Mouse (Mus musculus) G1E (cell line): ENCODE measurements around the gene Kpna7. TPM values are rescaled to one million over a fixed set of nuclear protein-coding genes. Genes with fewer than 3 reads are reported as not detected.

Experiments used
- ATAC-seq: 2 replicates; pipeline ENCODE4 v1.8.0; 2016; ENCODE audit warnings: mild to moderate bottlenecking; ENCODE audit not compliant: insufficient number of reproducible peaks, poor library complexity, low FRiP score, severe bottlenecking; ENCODE audit errors: extremely low read depth
- DNase-seq: peaks from one replicate; pipeline ENCODE4 v3.0.0; 2012; ENCODE audit warnings: low spot score
- H3K27me3 ChIP-seq: 2 replicates; pipeline ENCODE4 v1.6.1; 2012; ENCODE audit warnings: mild to moderate bottlenecking, low read length, inconsistent platforms; ENCODE audit not compliant: insufficient read depth
- H3K36me3 ChIP-seq: replicated peaks from 2 replicates; pipeline ENCODE3; 2012; ENCODE audit warnings: mild to moderate bottlenecking, inconsistent platforms
- H3K4me1 ChIP-seq: 2 replicates; pipeline ENCODE4 v1.6.1; 2012; ENCODE audit warnings: low read depth, low read length, inconsistent platforms, mixed read lengths; ENCODE audit not compliant: insufficient read depth
- H3K4me3 ChIP-seq: 2 replicates; pipeline ENCODE4 v1.5.1; 2012; ENCODE audit warnings: low read depth, mild to moderate bottlenecking, inconsistent platforms, low read length, moderate library complexity, mixed read lengths
- H3K9me3 ChIP-seq: replicated peaks from 2 replicates; pipeline ENCODE4 v1.6.1; 2012; ENCODE audit warnings: inconsistent platforms
- CTCF ChIP-seq: IDR thresholded peaks from 2 replicates; pipeline ENCODE4 v1.5.1; 2012; ENCODE audit warnings: low read depth, low read length, inconsistent platforms, mixed read lengths
- GATA1 ChIP-seq: IDR thresholded peaks from 2 replicates; pipeline ENCODE4 v1.6.1; 2012; ENCODE audit warnings: borderline replicate concordance, low read length, inconsistent platforms, mixed read lengths
- GATA2 ChIP-seq: IDR thresholded peaks from 2 replicates; pipeline ENCODE4 v1.6.1; 2012; ENCODE audit warnings: low read depth, low read length, inconsistent platforms, borderline replicate concordance
- POLR2AphosphoS5 ChIP-seq: IDR thresholded peaks from 2 replicates; pipeline ENCODE4 v1.6.1; 2012; ENCODE audit warnings: low read depth, low read length, inconsistent platforms; ENCODE audit not compliant: insufficient replicate concordance
- TAL1 ChIP-seq: conservative IDR thresholded peaks from 2 replicates; pipeline ENCODE4 v1.6.1; 2012; ENCODE audit warnings: low read depth, low read length, inconsistent platforms, mixed read lengths
- polyA plus RNA-seq: library from polyadenylated mRNA; stranded (reverse); fragments of >175 nt; gene quantifications from 2 replicates; pipeline ENCODE4 v1.2.3, GENCODE M21; 2012
- total RNA-seq, 2 experiments: library from RNA; stranded (forward) in 1 of 2; stranded (reverse) in 1 of 2; fragments of 200-1000 nt in 1 of 2; fragments of >200 nt in 1 of 2; fragmentation: Nextera tagmentation in 1 of 2; gene quantifications; 2 replicates each; pipeline ENCODE4 v1.2.3; 2014 to 2017

Gene Kpna7
- total and polyA plus RNA-seq, 3 experiments, result not detected

DNA sequence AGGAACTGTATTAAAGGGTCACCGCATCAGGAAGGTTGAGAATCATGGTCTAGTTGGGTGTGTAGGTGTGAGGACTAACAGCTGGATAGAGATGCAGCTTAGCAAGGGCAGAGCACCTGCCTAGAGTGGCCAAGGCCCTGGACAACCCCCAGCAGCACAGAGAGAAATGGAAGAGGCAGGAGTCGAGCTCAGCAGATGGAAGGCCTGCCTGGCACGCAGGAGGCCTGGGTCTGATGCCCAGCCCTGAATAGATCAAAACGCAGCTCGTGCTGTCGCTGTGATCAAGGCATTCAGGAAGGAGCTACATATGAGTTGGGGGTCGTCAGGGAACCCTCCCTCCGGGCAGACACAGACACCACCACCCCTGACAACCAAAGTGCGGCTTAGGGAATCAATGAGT lies 125.6 kb downstream of the Kpna7 start:
- H3K4me1 ChIP-seq, result no peaks in the 10 kb centered on the region
- no peak overlapping the region for H3K4me3 ChIP-seq
- no peaks in the 10 kb centered on the region for H3K36me3 ChIP-seq
- H3K9me3 ChIP-seq, result no peaks in the 10 kb centered on the region
- no peak for ATAC-seq
- DNase-seq, result no peak
- H3K27me3 ChIP-seq, result peaks cover 6% of the 10 kb centered on the region; the same call in 1 of the 2 replicates
- TF ChIP-seq GATA1, result no peak
- no peak for TF ChIP-seq TAL1
- no peak for TF ChIP-seq GATA2
- TF ChIP-seq CTCF, result no peak
- no peak for TF ChIP-seq POLR2AphosphoS5

DNA sequence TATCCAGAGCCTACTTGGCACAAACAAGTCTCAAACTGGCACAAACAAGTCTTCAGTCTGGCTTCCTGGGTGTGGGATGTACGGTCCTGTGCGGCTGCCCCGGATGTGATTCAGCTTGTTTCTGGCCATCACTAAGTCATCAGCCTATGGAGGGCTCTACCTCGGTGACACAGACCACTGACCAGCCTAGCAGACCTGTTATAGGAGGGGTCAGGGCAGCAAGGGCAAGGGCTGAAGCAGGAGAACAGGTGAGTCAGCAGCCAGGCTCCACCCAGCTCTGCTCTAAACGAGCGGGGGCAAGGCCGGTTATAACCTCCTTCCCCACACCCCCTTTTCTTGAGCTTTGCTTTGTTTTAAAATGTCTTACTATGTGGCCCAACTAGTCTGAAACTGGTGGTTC lies 129.4 kb downstream of the Kpna7 start:
- TF ChIP-seq CTCF (no peak), GATA1 (no peak), POLR2AphosphoS5 (no peak), GATA2 (no peak), TAL1 (no peak)
- Histone ChIP-seq H3K4me3 (no peak overlapping the region), H3K36me3 (no peaks in the 10 kb centered on the region), H3K4me1 (no peaks in the 10 kb centered on the region), H3K27me3 (peaks cover 6% of the 10 kb centered on the region; the same call in 1 of the 2 replicates), H3K9me3 (no peaks in the 10 kb centered on the region)
- DNase-seq (no peak), ATAC-seq (no peak)

DNA sequence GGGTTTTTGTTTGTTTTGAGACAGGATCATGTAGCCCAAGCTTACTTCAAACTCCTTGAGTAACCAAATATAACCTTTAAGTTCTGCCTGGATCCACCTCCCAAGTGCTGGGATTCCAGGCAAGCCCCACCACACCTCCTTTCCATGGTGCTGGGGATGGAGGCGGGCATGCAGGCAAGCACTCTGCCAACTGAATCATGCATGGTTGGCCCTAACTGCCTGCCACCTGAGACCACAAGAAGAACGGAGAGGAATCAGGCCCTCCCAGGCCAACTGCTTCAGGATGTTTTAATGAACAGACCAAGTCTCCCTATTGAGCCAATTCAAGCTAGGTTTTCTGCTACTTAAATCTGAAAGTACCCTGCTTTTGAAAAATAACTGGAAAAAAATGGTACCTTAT lies 131.2 kb downstream of the Kpna7 start:
- TF ChIP-seq GATA2, result no peak
- no peak for TF ChIP-seq TAL1
- TF ChIP-seq CTCF, result no peak
- no peak for TF ChIP-seq GATA1
- no peak for TF ChIP-seq POLR2AphosphoS5
- Histone ChIP-seq H3K27me3 (peaks cover 6% of the 10 kb centered on the region; the same call in 1 of the 2 replicates), H3K4me1 (no peaks in the 10 kb centered on the region), H3K4me3 (no peak overlapping the region), H3K36me3 (no peaks in the 10 kb centered on the region), H3K9me3 (no peaks in the 10 kb centered on the region)
- DNase-seq (no peak), ATAC-seq (no peak)

DNA sequence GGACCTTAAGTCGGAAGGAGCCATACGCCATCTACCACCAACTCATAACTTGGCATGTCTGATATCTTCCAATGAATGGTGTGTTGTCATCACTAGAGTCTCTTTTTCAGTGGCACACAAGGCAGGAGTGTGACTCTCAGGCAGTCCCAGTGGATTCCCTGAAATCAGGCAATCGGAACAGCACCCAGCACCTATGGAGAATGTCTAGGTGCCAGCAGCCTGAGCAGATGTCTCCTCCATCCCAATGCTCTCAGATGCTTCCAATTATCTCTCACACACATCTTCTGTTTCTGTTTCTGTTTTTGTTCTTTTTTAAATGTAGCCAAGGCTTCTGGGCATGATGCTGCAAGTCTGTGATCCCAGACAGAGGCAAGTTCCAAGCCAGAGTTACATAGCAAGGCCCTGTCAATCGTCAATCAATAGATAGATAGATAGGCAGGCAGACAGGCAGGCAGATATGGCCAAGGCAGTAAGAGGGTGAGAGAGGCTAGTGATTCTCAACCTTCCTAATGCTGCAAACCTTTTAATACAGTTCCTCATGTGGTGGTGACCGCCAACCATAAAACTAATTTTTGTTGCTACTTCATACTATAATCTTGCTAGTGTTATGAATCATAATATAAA lies 133.3 kb downstream of the Kpna7 start:
- Histone ChIP-seq H3K4me1 (no peaks in the 10 kb centered on the region), H3K36me3 (no peaks in the 10 kb centered on the region)
- no peak for ATAC-seq

DNA sequence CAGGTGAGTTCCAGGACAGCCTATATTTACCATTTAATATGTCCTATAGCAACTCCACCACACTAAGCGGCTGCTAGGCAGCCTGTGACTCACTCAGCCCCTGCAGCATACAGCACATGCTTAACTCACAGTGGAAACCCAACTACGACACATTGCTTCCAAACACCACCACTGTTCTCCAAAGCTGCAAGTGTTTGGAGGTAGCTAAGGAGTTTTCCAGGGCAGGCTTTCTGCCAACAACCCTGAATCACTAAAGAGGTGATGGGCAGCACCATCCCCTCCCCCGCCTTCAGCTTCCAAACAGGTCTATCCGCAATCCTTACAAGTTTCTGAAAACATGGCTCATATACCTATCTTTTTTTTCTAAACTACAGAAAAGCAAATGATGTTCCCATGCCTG lies 134.0 kb downstream of the Kpna7 start:
- ATAC-seq, result no peak
- H3K9me3 ChIP-seq, result no peaks in the 10 kb centered on the region
- no peaks in the 10 kb centered on the region for H3K4me1 ChIP-seq
- no peak overlapping the region for H3K4me3 ChIP-seq
- H3K27me3 ChIP-seq, result peaks cover 6% of the 10 kb centered on the region; the same call in 1 of the 2 replicates
- TF ChIP-seq GATA1, result no peak
- no peak for TF ChIP-seq TAL1
- no peak for TF ChIP-seq GATA2
- DNase-seq, result no peak
- no peaks in the 10 kb centered on the region for H3K36me3 ChIP-seq

More for the DNA sequence above, 133.3 kb downstream of the Kpna7 start:
- peaks cover 6% of the 10 kb centered on the region; the same call in 1 of the 2 replicates for H3K27me3 ChIP-seq
- H3K9me3 ChIP-seq, result no peaks in the 10 kb centered on the region
- no peak overlapping the region for H3K4me3 ChIP-seq
- no peak for TF ChIP-seq POLR2AphosphoS5
- no peak for TF ChIP-seq CTCF
- TF ChIP-seq GATA2, result no peak
- TF ChIP-seq GATA1, result no peak
- no peak for TF ChIP-seq TAL1
- DNase-seq, result no peak

DNA sequence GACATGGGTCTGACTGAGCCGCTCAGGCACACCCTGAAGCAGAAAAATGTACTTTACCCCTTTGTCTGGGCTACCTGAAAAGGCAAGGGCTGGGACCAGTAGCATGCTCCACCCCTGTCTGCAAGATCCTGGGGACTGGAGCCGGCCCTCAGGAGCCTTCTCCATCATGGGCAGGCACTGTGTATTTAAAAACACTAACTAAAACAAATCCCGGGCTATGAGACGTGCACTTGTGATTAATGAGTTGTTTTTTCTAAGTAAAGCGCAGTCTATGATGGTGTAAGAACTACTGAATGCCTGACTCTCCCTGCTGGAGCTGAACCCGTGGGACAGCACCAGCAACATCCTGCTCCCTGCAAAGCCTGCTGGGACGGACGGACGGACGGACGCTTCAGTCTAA lies 135.4 kb downstream of the Kpna7 start:
- TF ChIP-seq GATA2 (no peak), POLR2AphosphoS5 (no peak), TAL1 (no peak), GATA1 (no peak), CTCF (no peak)
- Histone ChIP-seq H3K27me3 (peaks cover under 1% of the 10 kb centered on the region; the same call in 1 of the 2 replicates), H3K9me3 (no peaks in the 10 kb centered on the region), H3K4me1 (no peaks in the 10 kb centered on the region), H3K36me3 (no peaks in the 10 kb centered on the region), H3K4me3 (no peak overlapping the region)
- DNase-seq, result no peak
- ATAC-seq, result no peak
